Mouse (Mus musculus) cerebellum, adult 2 months (tissue): Measurements from ENCODE around the gene Foxp1.

Experiments used
- CTCF ChIP-seq: fragments of 200-500 bp; IDR thresholded peaks from 2 replicates; pipeline ENCODE4 v1.5.1; 2011; ENCODE audit warnings: low read depth, mild to moderate bottlenecking, control low read depth, low read length, moderate library complexity, borderline replicate concordance; ENCODE audit not compliant: insufficient read depth
- POLR2A ChIP-seq: fragments of 200-500 bp; IDR thresholded peaks from 2 replicates; pipeline ENCODE4 v1.6.1; 2011; ENCODE audit warnings: low read length, control low read depth, borderline replicate concordance; ENCODE audit not compliant: insufficient read depth

DNA sequence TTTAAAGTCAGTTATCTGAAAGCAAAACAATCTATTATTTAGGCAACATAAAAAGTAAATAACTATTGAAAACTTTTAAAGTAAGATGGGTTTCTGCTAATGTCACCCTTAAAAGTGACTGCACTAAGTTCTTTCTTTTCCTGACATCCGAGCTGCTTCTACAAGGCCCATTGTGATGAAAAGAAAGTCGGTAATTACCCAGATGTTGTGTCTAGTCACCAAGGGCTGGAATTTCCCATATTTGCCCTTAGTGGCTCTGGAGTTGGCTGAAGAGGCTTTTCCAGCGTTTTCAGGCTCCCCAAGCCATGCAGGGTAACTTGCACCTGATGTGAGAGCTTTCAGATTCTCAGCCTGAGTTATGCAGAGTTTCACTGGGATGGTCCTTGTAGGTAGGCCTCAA, 18.6 kb upstream of the Foxp1 start:
- TF ChIP-seq POLR2A (no peak), CTCF (no peak)
